Mouse (Mus musculus) embryonic fibroblast, embryonic 13.5 days (primary cell): ENCODE results near the gene Dido1.

Experiments used
- CTCF ChIP-seq: IDR thresholded peaks from 2 replicates; pipeline ENCODE4 v1.5.1; 2011; ENCODE audit warnings: mild to moderate bottlenecking, control low read depth, low read length, moderate library complexity, borderline replicate concordance; ENCODE audit not compliant: insufficient read depth
- POLR2A ChIP-seq: IDR thresholded peaks from 2 replicates; pipeline ENCODE4 v1.6.1; 2011; ENCODE audit warnings: low read depth, mild to moderate bottlenecking, control low read depth, low read length, moderate library complexity

DNA sequence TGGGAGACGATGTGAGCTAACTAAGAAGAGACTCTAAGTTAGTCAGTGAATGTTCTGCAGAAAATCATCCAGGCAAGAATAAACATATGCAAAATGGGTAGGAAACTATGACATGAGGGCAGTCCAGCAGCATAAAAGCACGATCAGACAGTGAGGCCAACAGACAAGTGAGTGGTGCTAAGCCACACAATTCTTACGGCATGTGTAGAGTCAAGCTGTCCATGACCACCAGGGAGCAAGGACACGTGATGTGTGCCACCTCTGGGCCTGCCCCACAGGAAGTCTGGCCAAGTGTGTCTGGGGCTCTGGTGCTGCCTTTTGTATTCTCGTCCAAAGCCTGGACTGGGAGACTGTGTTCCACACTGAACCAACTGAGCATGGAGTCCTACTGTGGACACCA, 20.0 kb downstream of the Dido1 start:
- TF ChIP-seq CTCF (no peak), POLR2A (no peak)
